Mouse (Mus musculus) liver, embryonic 14.5 days (tissue): ENCODE data around the gene Ppp3r2.

Experiments used
- CTCF ChIP-seq: IDR thresholded peaks from 2 replicates; pipeline ENCODE4 v1.5.1; 2016; ENCODE audit warnings: antibody characterized with exemption, low read depth, control low read depth
- EP300 ChIP-seq: IDR thresholded peaks from 2 replicates; pipeline ENCODE4 v1.6.1; 2016; ENCODE audit warnings: antibody characterized with exemption, low read depth

DNA sequence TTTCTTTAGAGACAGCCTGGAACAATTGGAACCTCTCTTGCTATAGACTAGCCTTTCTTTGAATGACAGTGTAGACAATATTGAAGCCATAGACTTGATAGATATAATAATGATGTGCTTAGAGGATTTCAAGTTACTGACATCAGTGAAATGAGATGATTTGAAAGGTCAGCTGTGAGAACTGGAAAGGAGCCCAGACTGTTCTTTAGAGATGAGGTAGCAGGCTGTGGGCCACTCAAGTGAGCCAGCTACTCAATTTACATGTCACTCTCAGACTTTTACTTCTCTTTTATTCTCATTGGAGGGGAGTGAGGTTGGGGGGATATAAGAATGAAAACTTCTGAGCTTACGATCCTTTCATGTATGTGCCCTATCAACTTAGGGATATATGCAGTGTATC lies 22.4 kb downstream of the Ppp3r2 start:
- no peak for TF ChIP-seq CTCF
- no peak for TF ChIP-seq EP300
